Mouse (Mus musculus) olfactory bulb, adult 2 months (tissue): Measurements from ENCODE around the gene Pou6f2.
A peak's percentile ranks its signal among the peaks of the same experiment; 100 is the strongest.

ENCODE experiments used
- CTCF ChIP-seq: fragments of 200-500 bp; IDR thresholded peaks from 2 replicates; pipeline ENCODE4 v1.5.1; 2012; ENCODE audit warnings: low read depth, mild to moderate bottlenecking, low read length, moderate library complexity; ENCODE audit not compliant: insufficient read depth
- POLR2A ChIP-seq: fragments of 200-500 bp; IDR thresholded peaks from 2 replicates; pipeline ENCODE4 v1.6.1; 2012; ENCODE audit warnings: mild to moderate bottlenecking, low read depth, low read length, moderate library complexity; ENCODE audit not compliant: insufficient read depth

- TF ChIP-seq POLR2A (no peak), CTCF (0 out of 2 replicates have a peak, but pooled peaks have one; percentile 17)
These were observed 273.1 kb downstream of the Pou6f2 start for GRCm38 (mm10) chr13:18124368-18124767.
